Mouse (Mus musculus): ENCODE results near the gene 9830107B12Rik. TPM values are rescaled to one million over a fixed set of nuclear protein-coding genes. Genes with fewer than 3 reads are reported as not detected.
A peak's percentile ranks its signal among the peaks of the same experiment; 100 is the strongest.

The 9830107B12Rik gene
- total and polyA plus RNA-seq, 2 experiments from 2014 or later = not detected

- no peak overlapping the region for H3K4me3 ChIP-seq (ENCODE audit: low read depth, low read length)
- WGBS = 94% methylated on average over 20 of the region's 20 CpGs
- TF ChIP-seq CTCF (IDR thresholded peaks at IDR 0.05) = no peak
- H3K4me1 ChIP-seq (ENCODE audit: insufficient read depth, low read length) = no peaks in the 10 kb centered on the region
- no peak overlapping the region for H3K9ac ChIP-seq (replicated peaks; ENCODE audit: low read length, poor library complexity, severe bottlenecking)
- H3K4me2 ChIP-seq (ENCODE audit: low read depth, low read length, poor library complexity, severe bottlenecking) = no peak overlapping the region
- H3K9me3 ChIP-seq (ENCODE audit: low read length) = no peaks in the 10 kb centered on the region
- ATAC-seq (ENCODE audit: low FRiP score) = no peak
- no peak for DNase-seq (ENCODE audit: low spot score)
- H3K27ac ChIP-seq (ENCODE audit: low read depth, low read length) = no peak overlapping the region
- H3K27me3 ChIP-seq (ENCODE audit: insufficient read depth, low read length) = no peaks in the 10 kb centered on the region
- no peaks in the 10 kb centered on the region for H3K36me3 ChIP-seq (ENCODE audit: insufficient read depth, low read length)
Observed at GRCm38 (mm10) chr17:48120456-48120855, 25.6 kb downstream of the 9830107B12Rik start.

- WGBS = 25% methylated on average over 3 of the region's 3 CpGs
- no peak overlapping the region for H3K27ac ChIP-seq (ENCODE audit: low read depth, low read length)
- peak; percentile 94 for TF ChIP-seq CTCF (IDR thresholded peaks at IDR 0.05)
- no peaks in the 10 kb centered on the region for H3K4me1 ChIP-seq (ENCODE audit: insufficient read depth, low read length)
- H3K9ac ChIP-seq (replicated peaks; ENCODE audit: low read length, poor library complexity, severe bottlenecking) = no peak overlapping the region
- no peaks in the 10 kb centered on the region for H3K36me3 ChIP-seq (ENCODE audit: insufficient read depth, low read length)
- 0 out of 2 replicates have a peak, but pooled peaks have one; percentile 16 for ATAC-seq (ENCODE audit: low FRiP score)
- no peak overlapping the region for H3K4me3 ChIP-seq (ENCODE audit: low read depth, low read length)
- no peaks in the 10 kb centered on the region for H3K9me3 ChIP-seq (ENCODE audit: low read length)
- DNase-seq (ENCODE audit: low spot score) = peak; percentile 77
- no peaks in the 10 kb centered on the region for H3K27me3 ChIP-seq (ENCODE audit: insufficient read depth, low read length)
- H3K4me2 ChIP-seq (ENCODE audit: low read depth, low read length, poor library complexity, severe bottlenecking) = no peak overlapping the region
Observed at GRCm38 (mm10) chr17:48119656-48120055, 26.4 kb downstream of the 9830107B12Rik start.

- WGBS = 71% methylated on average over 1 of the region's 1 CpGs
- Histone ChIP-seq H3K9me3 (ENCODE audit: low read length) (no peaks in the 10 kb centered on the region), H3K4me1 (ENCODE audit: insufficient read depth, low read length) (no peaks in the 10 kb centered on the region), H3K9ac (replicated peaks; ENCODE audit: low read length, poor library complexity, severe bottlenecking) (no peak overlapping the region), H3K4me3 (ENCODE audit: low read depth, low read length) (no peak overlapping the region), H3K27me3 (ENCODE audit: insufficient read depth, low read length) (no peaks in the 10 kb centered on the region), H3K27ac (ENCODE audit: low read depth, low read length) (no peak overlapping the region), H3K36me3 (ENCODE audit: insufficient read depth, low read length) (no peaks in the 10 kb centered on the region), H3K4me2 (ENCODE audit: low read depth, low read length, poor library complexity, severe bottlenecking) (no peak overlapping the region)
- no peak for TF ChIP-seq CTCF (IDR thresholded peaks at IDR 0.05)
- DNase-seq (ENCODE audit: low spot score) (no peak), ATAC-seq (ENCODE audit: low FRiP score) (no peak)
Observed at GRCm38 (mm10) chr17:48118570-48118969, 27.5 kb downstream of the 9830107B12Rik start.

- ATAC-seq (ENCODE audit: low FRiP score) (no peak; the same call in 1 of the 2 replicates), DNase-seq (ENCODE audit: low spot score) (peak; percentile 25)
- peak; percentile 67 for TF ChIP-seq CTCF (IDR thresholded peaks at IDR 0.05)
- 45% methylated on average over 8 of the region's 8 CpGs for WGBS
- Histone ChIP-seq H3K4me2 (ENCODE audit: low read depth, low read length, poor library complexity, severe bottlenecking) (no peak overlapping the region), H3K9ac (replicated peaks; ENCODE audit: low read length, poor library complexity, severe bottlenecking) (no peak overlapping the region), H3K36me3 (ENCODE audit: insufficient read depth, low read length) (no peaks in the 10 kb centered on the region), H3K27me3 (ENCODE audit: insufficient read depth, low read length) (no peaks in the 10 kb centered on the region), H3K27ac (ENCODE audit: low read depth, low read length) (no peak overlapping the region), H3K9me3 (ENCODE audit: low read length) (no peaks in the 10 kb centered on the region), H3K4me3 (ENCODE audit: low read depth, low read length) (no peak overlapping the region), H3K4me1 (ENCODE audit: insufficient read depth, low read length) (0 out of 2 replicates have a peak, but pooled peaks cover 2% of the 10 kb centered on the region)
Observed at GRCm38 (mm10) chr17:48110547-48111287, 35.4 kb downstream of the 9830107B12Rik start.

- H3K9ac ChIP-seq (replicated peaks; ENCODE audit: low read length, poor library complexity, severe bottlenecking) = no peak overlapping the region
- H3K4me2 ChIP-seq (ENCODE audit: low read depth, low read length, poor library complexity, severe bottlenecking) = no peak overlapping the region
- no peaks in the 10 kb centered on the region for H3K27me3 ChIP-seq (ENCODE audit: insufficient read depth, low read length)
- no peak for TF ChIP-seq CTCF (IDR thresholded peaks at IDR 0.05)
- H3K9me3 ChIP-seq (ENCODE audit: low read length) = no peaks in the 10 kb centered on the region
- no peak for DNase-seq (ENCODE audit: low spot score)
- 0 out of 2 replicates have a peak, but pooled peaks cover 2% of the 10 kb centered on the region for H3K4me1 ChIP-seq (ENCODE audit: insufficient read depth, low read length)
- no peak overlapping the region for H3K4me3 ChIP-seq (ENCODE audit: low read depth, low read length)
- H3K27ac ChIP-seq (ENCODE audit: low read depth, low read length) = no peak overlapping the region
- ATAC-seq (ENCODE audit: low FRiP score) = no peak
- WGBS = 77% methylated on average over 3 of the region's 3 CpGs
- H3K36me3 ChIP-seq (ENCODE audit: insufficient read depth, low read length) = no peaks in the 10 kb centered on the region
Observed at GRCm38 (mm10) chr17:48108520-48108919, 37.5 kb downstream of the 9830107B12Rik start.

- no peaks in the 10 kb centered on the region for H3K27me3 ChIP-seq (ENCODE audit: insufficient read depth, low read length)
- H3K4me2 ChIP-seq (ENCODE audit: low read depth, low read length, poor library complexity, severe bottlenecking) = no peak overlapping the region
- DNase-seq (ENCODE audit: low spot score) = no peak
- 52% methylated on average over 6 of the region's 6 CpGs for WGBS
- H3K27ac ChIP-seq (ENCODE audit: low read depth, low read length) = no peak overlapping the region
- 0 out of 2 replicates have a peak, but pooled peaks cover 2% of the 10 kb centered on the region for H3K4me1 ChIP-seq (ENCODE audit: insufficient read depth, low read length)
- no peaks in the 10 kb centered on the region for H3K9me3 ChIP-seq (ENCODE audit: low read length)
- no peak overlapping the region for H3K4me3 ChIP-seq (ENCODE audit: low read depth, low read length)
- no peak overlapping the region for H3K9ac ChIP-seq (replicated peaks; ENCODE audit: low read length, poor library complexity, severe bottlenecking)
- no peaks in the 10 kb centered on the region for H3K36me3 ChIP-seq (ENCODE audit: insufficient read depth, low read length)
- TF ChIP-seq CTCF (IDR thresholded peaks at IDR 0.05) = peak; percentile 31; the same call in 1 of the 2 replicates
- no peak for ATAC-seq (ENCODE audit: low FRiP score)
Observed at GRCm38 (mm10) chr17:48107862-48108261, 38.2 kb downstream of the 9830107B12Rik start.

Measured in midbrain, postnatal 0 days (tissue).